Mouse (Mus musculus) adrenal gland, postnatal 25 days (tissue): Measurements from ENCODE around the gene Sept3. TPM values are rescaled to one million over a fixed set of nuclear protein-coding genes. Genes with fewer than 3 reads are reported as not detected.

ENCODE experiments used
- DNase-seq: peaks from one replicate; pipeline ENCODE4 v3.0.0; 2021; ENCODE audit warnings: mixed read lengths
- total RNA-seq: library from RNA; stranded (reverse); gene quantifications from 2 replicates; pipeline ENCODE4 v1.2.3, GENCODE M21; 2021

The Sept3 gene
- total RNA-seq, 1 experiment from 2014 or later = 3.0 TPM

DNA sequence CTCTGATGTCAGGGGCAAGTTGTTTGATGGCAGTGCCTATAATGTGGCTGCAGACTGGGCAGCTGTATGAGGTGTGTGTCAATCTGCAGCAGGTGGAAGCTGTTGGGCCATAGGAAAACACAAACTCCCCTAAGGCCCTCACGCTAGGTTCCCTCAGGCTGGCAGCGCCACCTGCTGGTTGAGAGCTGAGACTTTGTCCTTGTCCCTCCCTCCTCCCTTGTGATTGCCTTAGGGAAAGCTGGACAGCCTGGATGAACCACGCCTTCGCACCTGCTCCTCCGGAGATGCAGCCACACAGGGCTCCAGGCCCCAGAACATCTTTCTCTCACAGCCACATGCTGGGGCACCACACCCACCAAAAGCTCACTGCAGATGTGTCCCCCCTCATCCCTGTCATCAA lies 3.5 kb upstream of the Sept3 start:
- DNase-seq = peak; percentile 81

DNA sequence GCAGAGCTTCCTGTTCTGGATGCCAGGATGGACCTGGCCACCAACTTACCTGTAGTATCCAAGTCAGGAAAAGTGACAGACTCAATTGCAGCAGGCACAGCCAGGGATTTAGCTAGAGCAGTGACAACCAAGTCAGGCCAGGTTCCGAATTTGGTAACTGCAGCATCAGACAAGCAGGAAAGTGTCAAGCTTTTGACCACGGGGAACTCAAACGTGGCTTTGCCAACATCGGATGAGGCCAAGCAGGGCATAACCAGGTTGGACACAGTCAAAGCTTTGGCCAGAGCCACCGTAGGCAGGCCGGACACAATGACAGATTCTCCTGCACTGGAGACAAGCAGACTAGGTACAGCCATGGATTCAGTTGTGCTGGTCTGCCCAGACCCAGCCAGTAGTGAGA lies 2.4 kb upstream of the Sept3 start:
- DNase-seq = no peak

DNA sequence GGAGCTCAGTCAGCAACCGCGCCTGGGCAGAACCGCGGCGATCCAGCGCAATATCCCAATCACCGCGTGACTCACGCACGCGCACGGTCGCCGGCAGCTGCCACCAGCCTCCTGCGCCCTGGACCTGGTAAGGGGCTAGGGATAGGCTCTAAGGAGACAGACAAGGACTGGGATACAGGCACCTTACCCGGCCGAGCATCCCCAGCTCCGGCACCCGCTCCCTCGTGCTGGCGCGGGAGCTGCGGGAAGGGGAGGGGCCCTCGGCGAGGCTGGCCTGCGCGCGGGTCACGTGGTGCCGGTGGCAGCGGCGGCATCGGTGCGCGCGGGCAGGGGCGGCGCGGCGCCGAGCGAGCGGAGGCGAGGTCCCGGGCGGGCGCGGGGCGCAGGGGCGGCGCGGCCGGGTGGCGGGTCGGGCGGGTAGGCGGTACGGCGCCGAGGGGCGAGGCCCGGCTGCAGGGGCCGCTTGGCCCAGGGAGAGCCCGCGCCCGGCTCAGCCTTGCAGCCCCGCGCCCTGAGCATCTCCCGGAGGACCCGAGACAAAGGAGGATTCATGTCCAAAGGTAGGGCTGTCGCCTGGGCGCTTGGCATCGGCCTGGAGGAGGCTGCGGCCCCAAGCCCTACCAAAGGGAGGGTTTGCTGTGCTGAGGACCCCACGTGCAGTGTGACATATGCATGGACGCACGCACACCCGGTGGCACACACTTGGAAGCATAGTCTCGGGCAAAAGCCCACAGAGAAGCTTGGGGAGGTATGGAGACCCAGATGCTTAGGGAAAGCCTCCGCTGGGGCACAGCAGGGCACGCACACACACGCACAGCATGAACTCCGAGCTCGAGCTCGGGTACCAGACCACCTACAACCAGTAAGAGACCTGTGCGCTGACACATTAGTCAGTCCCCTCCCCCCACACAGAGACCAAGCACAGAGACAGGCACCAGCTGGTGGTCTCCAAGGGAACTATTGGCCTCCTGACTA lies 521 bp downstream of the Sept3 start:
- peak; percentile 70 for DNase-seq

DNA sequence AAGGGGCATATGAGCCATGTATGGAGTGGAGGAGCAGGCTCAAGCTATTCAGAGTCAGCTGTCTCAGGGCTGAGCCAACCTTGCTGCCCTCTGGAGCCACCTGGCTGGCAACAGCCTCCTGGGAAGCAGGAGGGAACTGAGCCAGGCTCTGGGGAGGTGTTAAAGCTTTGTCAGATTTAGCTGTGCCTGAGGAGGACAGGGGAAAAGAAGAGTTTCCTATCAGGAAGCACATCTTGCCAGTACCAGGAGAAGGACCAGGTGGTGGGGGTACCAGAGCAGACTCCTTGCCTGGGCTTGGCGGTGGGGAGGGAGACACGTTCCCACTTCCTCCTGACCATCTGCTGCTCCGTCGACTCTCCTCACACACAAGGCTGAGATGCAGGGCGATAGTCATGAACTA lies 2.9 kb downstream of the Sept3 start:
- no peak for DNase-seq

DNA sequence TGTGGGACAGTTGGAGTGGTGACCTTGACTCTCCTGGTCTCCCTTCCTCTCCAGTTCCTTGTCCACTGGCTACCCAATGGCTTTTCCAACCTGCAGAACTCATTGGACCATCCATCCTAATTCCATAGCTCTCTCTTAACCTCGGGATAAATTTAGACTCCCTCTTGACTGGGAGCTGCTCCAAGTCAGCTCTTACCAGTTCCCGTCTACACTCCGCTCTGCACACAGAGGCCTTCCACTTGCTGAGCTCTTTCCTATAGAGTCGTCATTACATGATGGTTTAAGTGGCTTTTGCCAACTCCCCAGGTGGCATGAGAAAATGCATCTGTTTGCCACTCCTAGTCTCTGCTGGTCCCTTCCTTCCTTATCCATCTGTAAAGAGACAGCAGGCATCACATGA lies 5.9 kb downstream of the Sept3 start:
- no peak for DNase-seq

DNA sequence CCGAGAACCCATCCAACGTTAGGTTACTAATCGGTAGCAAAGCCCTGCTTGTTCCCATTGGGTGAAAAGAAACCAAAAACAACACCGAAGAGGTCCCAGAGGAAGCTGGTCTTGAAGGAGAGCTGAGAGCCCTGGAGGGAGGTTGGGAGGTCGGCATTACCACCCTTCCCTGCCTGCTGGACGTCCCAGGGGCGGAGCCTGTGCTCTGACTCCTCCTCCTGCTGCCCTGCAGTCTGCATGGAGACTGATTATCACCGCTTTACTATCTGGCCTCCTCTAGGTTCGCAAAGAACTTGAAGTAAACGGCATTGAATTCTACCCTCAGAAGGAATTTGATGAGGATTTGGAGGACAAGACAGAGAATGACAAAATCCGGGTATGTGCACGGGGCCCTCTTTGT lies 11.5 kb downstream of the Sept3 start:
- DNase-seq = no peak

DNA sequence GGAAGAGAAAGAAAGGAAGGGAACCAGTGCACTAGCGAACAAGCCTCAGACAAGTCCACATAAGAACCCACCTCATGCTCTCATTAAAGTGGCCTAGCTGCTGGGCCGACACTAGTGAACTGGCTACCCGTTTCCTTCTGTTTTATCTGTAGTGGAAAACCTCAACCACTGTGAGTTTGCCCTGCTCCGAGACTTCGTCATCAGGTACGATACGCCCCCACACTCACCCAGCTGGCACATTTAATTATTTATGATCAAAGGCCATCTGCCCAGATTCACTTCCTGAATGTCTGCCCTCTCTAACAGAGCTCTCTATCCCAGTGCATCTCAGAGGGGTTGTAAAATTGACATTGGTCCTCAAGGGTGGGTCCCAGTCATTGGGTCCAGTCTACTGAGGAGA lies 15.6 kb downstream of the Sept3 start:
- DNase-seq = no peak

DNA sequence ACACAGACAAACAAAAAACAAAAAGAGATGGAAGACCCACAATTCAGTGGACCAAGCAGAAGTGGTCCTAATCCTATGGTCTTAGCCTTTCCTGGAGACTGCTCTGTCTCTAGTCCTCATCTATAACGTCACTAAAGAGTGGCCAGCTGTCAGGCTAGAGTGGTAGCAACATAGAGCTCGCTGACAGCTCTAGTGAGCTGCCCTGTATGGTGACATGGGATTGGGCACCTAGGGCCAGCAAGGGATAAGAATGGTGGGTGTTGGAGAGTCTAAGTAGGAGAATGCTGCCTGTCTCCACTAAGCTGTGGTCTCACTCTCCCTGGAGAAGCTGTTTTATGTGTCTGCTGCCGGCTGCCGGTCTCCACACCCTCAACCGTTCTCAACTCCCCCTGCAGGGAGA lies 18.2 kb downstream of the Sept3 start:
- DNase-seq = no peak

DNA sequence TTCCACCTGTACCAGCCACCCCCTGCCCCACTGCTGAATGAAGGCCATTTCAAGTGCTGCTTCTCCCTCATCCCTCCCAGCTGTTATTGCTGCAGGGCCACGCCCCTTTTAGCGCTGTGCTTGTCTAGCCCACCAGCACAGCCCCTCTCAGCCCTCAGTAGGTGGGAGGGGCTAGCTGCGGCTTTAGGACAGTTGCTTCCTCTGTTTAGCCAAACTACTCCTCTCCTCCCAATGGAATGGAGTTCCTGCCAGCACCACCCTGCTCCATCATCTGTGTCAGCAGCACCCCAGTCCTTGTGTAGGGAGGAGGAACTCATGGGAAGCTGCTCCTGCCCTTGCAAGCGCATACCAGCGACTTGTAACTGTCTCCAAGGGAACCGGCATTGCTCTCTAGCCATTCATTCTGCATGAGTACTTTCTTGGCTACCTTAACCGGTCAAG lies 18.6 kb downstream of the Sept3 start:
- DNase-seq = no peak

DNA sequence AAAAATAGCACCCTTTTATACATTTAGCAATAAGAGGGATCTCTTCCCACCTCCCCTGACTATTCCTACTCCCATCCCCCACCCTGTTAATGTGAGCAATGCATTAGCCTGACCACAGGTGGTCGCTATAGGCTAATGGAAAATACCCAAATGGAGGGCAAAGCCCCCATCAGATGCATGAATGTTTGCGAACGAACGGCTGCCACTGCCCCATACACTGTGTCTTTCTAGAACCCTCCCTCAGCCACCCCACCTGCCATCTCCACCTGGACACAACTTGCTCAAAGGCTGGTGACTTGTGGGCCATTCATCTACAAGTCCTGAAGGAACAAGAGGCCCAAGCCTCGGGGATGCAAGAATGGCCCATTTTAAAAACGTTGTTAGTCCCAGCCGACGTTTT lies 19.4 kb downstream of the Sept3 start:
- no peak for DNase-seq

DNA sequence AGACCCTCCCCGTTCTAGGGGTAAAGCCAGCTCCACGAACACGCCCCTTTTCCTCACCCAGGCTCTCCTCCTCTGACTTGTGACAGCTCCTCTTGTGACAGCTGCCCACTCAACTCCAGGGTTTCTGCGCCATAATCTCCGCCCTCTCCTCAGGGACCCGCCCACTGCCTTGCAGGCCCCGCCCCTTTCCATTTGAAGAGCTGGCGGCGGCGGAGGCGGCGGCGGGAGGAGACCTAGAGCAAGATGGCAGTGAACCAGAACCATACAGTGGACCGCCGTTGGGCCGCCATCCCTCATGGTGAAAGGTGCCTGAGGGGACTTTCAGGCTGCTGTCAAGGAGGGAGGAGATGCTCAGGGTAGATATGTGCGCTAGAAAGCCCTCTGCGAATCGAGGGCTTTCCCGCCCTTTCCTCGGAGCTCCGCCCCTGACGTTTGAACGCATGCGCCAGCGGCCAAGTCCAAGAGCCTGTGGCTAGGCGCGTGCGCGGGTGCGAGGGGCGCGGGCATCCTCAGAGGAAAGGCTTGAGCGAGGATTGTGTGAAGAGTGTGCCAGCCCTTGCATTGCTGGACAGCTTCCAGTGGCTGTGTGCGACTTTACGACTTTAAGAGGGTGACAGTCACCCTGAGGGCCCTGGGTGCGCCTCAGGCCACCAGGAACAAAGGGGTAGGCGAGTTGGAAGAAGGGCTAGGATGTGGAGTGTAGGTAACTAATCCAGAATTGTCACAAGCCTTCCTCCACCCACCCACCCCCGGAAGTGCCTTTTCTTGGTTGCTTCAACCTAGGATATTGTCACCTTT lies 24.3 kb downstream of the Sept3 start, which contains the start of gene Wbp2nl:
TSS of gene Wbp2nl (plus strand) at position 191 of the 798 bp plus-strand sequence.
- DNase-seq = no peak

DNA sequence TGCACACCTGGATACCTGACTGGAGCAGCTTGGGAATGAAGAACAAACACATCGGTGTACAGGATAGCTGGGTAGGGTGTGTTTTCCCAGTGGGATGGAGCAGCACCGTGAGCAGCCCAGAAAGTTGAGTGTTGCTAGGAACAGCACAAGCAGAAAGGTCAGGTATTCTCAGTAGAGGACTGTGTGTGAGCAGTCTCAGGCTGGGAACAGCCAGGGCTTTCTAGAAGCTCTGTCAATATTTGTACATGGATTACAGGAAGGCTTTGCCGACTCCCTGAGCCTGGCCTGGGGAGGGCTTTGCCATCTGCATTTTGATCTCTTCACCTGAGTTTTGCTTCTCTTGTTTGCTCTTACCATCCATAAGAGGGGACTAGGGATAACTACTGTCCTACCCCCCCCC lies 32.4 kb downstream of the Sept3 start:
- no peak for DNase-seq

DNA sequence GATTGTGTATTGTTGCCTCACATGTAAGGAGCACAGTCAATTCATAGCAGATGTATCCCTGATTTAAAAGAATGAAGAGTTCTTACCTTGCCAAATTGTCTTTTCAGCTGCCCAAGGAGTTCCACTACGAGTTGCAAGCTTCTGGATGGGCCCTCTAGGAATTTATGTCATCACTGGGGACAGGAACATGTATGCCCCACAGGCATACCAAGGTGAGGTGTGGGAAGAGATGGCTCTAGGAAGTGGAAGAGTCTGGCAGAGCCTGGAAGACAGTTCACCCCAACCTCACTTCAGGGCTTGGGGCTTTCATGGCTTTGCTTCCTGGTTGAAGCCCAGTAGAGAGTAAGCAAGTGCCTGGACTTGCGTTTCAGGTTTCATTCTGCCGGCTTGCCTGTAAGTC lies 33.7 kb downstream of the Sept3 start:
- DNase-seq = no peak

DNA sequence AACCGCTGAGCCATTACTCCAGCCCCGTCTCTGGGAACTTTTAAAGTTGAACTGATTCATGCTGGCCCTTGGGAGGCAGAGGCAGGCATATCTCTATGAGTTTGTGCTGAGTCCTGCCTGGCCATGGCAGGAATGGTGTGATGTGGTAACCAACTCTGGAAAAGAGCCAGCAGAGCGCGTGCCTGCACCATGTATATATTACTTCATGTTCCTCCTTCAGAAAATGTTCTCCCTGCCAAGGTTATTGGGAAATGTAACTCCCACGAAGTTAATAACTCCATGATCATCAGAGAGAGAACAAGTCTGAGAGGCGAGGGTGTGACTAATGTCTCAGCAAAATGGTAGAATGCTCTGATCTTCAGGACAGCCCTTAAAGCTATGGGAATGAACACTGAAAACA lies 43.1 kb downstream of the Sept3 start:
- no peak for DNase-seq

DNA sequence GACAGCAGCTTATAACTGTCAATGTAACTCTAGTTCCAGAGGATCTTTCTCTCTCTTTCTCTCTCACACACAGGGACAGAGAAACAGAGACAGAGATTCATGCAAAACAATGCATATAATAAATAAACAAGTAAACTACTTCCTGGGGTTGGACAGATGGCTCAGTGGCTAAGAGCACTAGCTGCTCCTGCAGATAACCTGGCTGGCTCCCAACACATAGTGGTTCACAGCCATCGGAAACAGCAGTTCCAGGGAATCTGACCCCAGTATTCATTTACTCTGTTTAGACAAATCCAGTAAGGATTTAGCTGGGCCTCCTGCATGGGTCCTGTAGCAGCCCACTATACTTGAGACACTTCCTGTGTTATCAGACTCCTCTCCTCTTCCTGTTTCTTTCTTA lies 44.9 kb downstream of the Sept3 start:
- DNase-seq = no peak

DNA sequence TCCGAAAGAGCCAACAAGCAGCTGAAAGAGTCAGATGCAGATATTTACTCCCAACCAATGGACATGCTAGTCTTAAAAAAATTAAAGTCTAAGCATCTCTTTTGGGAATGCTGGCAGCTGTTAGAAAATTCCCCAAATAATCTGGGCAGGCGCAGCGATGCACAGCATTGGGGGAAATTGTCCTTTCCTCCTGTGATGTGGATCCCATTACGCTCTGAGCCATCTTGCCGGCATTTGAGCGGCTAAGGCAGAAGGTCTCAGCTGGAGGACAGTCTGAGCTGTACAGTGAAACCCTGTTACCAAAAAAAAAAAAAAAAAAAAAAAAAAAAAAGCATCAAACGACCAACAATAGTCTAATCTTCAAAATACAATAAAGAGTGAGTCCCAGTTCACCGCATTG lies 47.5 kb downstream of the Sept3 start:
- no peak for DNase-seq

DNA sequence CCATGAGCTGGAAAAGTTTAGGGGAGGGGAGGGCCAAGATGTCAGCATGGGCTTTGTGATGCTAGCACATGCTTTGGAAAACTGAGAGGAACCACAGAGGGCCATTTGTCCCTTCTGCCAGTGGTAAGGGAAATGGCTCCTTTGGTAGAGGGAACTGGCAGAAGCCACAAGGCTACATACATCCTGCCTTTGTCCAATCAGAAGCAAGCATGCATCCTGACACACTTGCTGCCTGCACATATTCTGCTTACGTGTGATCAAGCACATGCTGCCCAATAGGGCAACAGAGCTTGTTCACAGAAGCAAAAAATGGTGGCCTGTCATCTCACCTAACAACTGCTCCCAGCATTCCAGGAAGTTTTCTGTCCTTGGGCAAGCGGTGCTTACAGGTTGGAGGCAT lies 50.7 kb downstream of the Sept3 start:
- no peak for DNase-seq

DNA sequence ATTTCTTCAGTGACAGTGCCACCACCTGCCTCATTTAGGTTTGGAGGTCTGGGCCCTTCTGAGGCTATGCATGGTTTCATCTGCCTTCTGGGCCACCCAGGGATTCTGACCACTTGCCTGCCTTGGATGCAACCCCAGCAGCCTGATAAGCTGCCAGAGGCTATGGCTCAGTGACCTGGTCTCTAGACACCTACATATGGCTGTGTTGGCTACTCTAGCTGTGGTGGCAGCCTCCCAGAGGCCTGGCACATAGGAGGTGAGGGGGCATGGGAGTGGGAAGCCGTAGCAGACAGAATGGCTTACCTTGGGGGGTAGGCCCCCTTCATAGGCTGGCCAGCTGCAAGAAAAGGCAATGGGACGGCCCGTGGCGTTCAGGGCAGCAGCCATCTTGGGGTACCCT lies 60.5 kb downstream of the Sept3 start:
- DNase-seq = no peak

DNA sequence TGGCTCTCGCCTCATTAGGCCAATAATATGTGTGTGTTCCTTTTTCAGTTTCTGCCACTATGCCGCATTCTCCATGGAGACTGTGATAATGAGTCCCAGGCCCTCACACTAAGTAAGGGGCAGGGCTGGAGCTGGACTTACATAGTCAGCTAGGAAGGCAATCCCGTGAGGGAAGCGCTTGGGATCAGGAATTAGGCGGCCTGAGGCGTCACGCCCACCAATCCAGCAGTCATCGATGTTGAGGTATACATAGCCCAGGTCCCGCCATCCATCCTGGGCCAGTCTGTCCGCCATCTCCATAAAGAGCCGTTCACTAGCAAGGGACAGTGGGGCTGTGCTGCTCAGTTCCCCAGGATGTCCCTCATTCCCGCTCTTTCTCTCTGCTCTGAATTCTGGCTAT lies 61.9 kb downstream of the Sept3 start:
- DNase-seq = no peak

DNA sequence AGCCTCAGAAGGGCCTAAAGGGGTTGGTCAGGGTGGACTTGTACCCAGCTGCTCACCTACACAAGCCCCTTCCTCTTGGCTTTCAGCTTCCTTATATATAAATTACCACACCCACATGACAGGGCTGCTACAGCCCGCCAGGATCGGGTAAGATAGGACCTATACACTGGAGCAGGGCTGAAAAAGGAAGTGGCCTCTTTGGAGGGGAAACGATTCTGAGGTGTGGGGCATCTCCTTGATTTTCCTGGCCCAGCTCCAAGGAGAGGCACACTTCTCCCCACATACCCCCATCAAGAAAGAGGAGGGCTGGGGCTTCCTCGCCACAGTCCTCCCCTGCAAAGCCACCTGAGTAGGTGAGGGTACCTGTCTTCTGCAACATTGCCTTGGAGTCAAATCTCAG lies 63.2 kb downstream of the Sept3 start:
- DNase-seq = no peak

DNA sequence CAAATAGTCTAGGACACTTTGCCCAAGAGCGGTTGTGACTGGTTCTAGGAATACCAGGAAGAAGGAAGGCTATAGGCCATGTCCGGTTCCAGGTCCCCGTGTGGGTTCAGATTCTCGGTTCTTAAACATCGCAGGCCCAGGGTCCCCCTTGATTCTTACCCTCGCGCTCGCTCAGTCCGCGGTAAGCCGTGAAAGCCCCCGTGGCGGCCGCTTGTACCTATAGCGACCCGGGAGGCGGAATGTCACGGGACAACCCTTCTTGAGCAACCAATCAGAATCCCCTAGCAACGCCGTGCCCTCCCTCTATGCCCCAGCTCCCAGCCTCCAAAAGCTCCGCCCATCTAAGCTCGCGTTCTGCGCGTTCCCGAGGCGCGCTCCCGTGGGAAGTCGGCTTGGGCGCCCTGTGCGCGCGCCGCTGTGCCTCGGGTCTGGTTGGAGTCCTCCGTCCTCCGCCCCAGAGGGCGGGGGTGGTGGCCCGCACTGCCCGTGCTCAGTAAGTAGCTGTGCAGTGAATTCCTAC lies 64.0 kb downstream of the Sept3 start, which contains the start of the genes Naga, Pheta2 and Smdt1:
TSS of gene Naga (minus strand) at position 333 of the 520 bp plus-strand sequence.
TSS of gene Pheta2 (plus strand) at position 350 of the 520 bp plus-strand sequence.
TSS of gene Smdt1 (plus strand) at position 367 of the 520 bp plus-strand sequence.
- DNase-seq = peak; percentile 97

DNA sequence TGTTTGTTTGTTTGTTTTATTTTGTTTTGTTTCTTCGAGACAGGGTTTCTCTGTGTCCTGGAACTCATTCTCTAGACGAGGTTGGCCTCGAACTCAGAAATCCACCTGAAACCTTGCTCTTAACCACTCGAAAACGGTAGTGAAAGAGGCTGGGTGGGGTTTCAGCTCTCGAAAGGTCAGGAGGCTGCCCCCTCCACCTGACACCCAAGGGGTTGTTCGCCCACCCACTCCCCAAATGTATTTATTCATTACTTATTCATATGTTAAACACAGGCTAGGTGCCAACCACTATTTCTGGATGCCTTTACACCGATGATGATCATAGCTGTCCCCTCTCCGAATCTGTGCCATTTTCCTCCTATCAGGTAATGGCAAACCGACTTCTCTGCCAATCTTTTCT lies 64.5 kb downstream of the Sept3 start:
- DNase-seq = no peak
